Mouse (Mus musculus) forebrain, embryonic 13.5 days (tissue): ENCODE measurements around the gene Tshz2. TPM values are rescaled to one million over a fixed set of nuclear protein-coding genes. Genes with fewer than 3 reads are reported as not detected.
A peak's percentile ranks its signal among the peaks of the same experiment; 100 is the strongest.

ENCODE experiments used
- ATAC-seq: fragments of 200-750 bp; cut with Nextera tagmentation; 2 replicates; pipeline ENCODE4 v1.8.0; 2017
- H3K27ac ChIP-seq: fragments of 300-500 bp; sonication (generic); 2 replicates; pipeline ENCODE4 v1.5.1; 2015; ENCODE audit warnings: inconsistent platforms, mild to moderate bottlenecking, moderate library complexity
- H3K27me3 ChIP-seq: fragments of 300-500 bp; sonication (generic); 2 replicates; pipeline ENCODE4 v1.6.1; 2015; ENCODE audit warnings: mild to moderate bottlenecking, inconsistent platforms
- H3K36me3 ChIP-seq: fragments of 300-500 bp; sonication (generic); 2 replicates; pipeline ENCODE4 v1.6.1; 2015; ENCODE audit warnings: mild to moderate bottlenecking, inconsistent platforms; ENCODE audit not compliant: poor library complexity, severe bottlenecking
- H3K4me1 ChIP-seq: fragments of 300-500 bp; sonication (generic); 2 replicates; pipeline ENCODE4 v1.6.1; 2015; ENCODE audit warnings: inconsistent platforms
- H3K4me2 ChIP-seq: fragments of 300-500 bp; sonication (generic); 2 replicates; pipeline ENCODE4 v1.6.1; 2015; ENCODE audit warnings: inconsistent platforms, mild to moderate bottlenecking, moderate library complexity
- H3K4me3 ChIP-seq: fragments of 300-500 bp; sonication (generic); 2 replicates; pipeline ENCODE4 v1.5.1; 2015; ENCODE audit warnings: mild to moderate bottlenecking, inconsistent platforms
- H3K9ac ChIP-seq: fragments of 300-500 bp; sonication (generic); 2 replicates; pipeline ENCODE4 v1.6.1; 2015; ENCODE audit warnings: mild to moderate bottlenecking, inconsistent platforms
- H3K9me3 ChIP-seq: fragments of 300-500 bp; sonication (generic); replicated peaks from 2 replicates; pipeline ENCODE4 v1.6.1; 2016; ENCODE audit warnings: inconsistent platforms
- WGBS: fragments of 180-500 bp; shearing (Covaris S2); methylation state at CpG from one replicate; pipeline ENCODE4 v1.1.7; 2015; 5-methylcytosine and 5-hydroxymethylcytosine counted together
- polyA plus RNA-seq: library from polyadenylated mRNA; unstranded; fragments of >200 nt; fragmentation: Nextera tagmentation; extraction: Ambion mirVana; gene quantifications from 2 replicates; pipeline ENCODE4 v1.2.1, GENCODE M21; 2015

The Tshz2 gene
- polyA plus RNA-seq, 1 experiment from 2014 or later, result 8.7 TPM

- no peaks in the 10 kb centered on the region for H3K27me3 ChIP-seq
- no peak overlapping the region for H3K4me3 ChIP-seq
- no peak overlapping the region for H3K9ac ChIP-seq
- H3K9me3 ChIP-seq, result no peaks in the 10 kb centered on the region
- no peaks in the 10 kb centered on the region for H3K36me3 ChIP-seq
- H3K4me2 ChIP-seq, result no peak overlapping the region
- peaks cover 8% of the 10 kb centered on the region for H3K4me1 ChIP-seq
- no peak for ATAC-seq
- H3K27ac ChIP-seq, result no peak overlapping the region; the same call in 1 of the 2 replicates
- 70% methylated on average over 7 of the region's 7 CpGs for whole genome bisulfite sequencing
Observed at GRCm38 (mm10) chr2:169679264-169679663, 46.5 kb downstream of the Tshz2 start.

GRCm38 (mm10) chr2:169679951-169680350 is 47.1 kb downstream of the Tshz2 start:
- Histone ChIP-seq H3K27me3 (no peaks in the 10 kb centered on the region), H3K9ac (no peak overlapping the region), H3K4me1 (peaks cover 8% of the 10 kb centered on the region), H3K4me3 (no peak overlapping the region), H3K36me3 (no peaks in the 10 kb centered on the region), H3K9me3 (no peaks in the 10 kb centered on the region), H3K27ac (no peak overlapping the region), H3K4me2 (no peak overlapping the region)
- WGBS, result 47% methylated on average over 5 of the region's 5 CpGs
- ATAC-seq, result no peak

GRCm38 (mm10) chr2:169685260-169685659 is 52.4 kb downstream of the Tshz2 start:
- H3K27ac ChIP-seq, result no peak overlapping the region
- no peak overlapping the region for H3K4me2 ChIP-seq
- no peak for ATAC-seq
- peaks cover 4% of the 10 kb centered on the region; the same call in 1 of the 2 replicates for H3K4me1 ChIP-seq
- H3K4me3 ChIP-seq, result no peak overlapping the region
- no peaks in the 10 kb centered on the region for H3K36me3 ChIP-seq
- H3K9me3 ChIP-seq, result no peaks in the 10 kb centered on the region
- H3K9ac ChIP-seq, result no peak overlapping the region
- 42% methylated on average over 5 of the region's 5 CpGs for WGBS
- H3K27me3 ChIP-seq, result no peaks in the 10 kb centered on the region

- Histone ChIP-seq H3K4me3 (no peak overlapping the region), H3K36me3 (no peaks in the 10 kb centered on the region), H3K9ac (no peak overlapping the region), H3K27ac (no peak overlapping the region), H3K4me2 (no peak overlapping the region), H3K4me1 (peaks cover 4% of the 10 kb centered on the region; the same call in 1 of the 2 replicates), H3K27me3 (no peaks in the 10 kb centered on the region), H3K9me3 (no peaks in the 10 kb centered on the region)
- ATAC-seq, result no peak
- WGBS, result 69% methylated on average over 7 of the region's 7 CpGs
Observed at GRCm38 (mm10) chr2:169685747-169686146, 52.9 kb downstream of the Tshz2 start.

DNA sequence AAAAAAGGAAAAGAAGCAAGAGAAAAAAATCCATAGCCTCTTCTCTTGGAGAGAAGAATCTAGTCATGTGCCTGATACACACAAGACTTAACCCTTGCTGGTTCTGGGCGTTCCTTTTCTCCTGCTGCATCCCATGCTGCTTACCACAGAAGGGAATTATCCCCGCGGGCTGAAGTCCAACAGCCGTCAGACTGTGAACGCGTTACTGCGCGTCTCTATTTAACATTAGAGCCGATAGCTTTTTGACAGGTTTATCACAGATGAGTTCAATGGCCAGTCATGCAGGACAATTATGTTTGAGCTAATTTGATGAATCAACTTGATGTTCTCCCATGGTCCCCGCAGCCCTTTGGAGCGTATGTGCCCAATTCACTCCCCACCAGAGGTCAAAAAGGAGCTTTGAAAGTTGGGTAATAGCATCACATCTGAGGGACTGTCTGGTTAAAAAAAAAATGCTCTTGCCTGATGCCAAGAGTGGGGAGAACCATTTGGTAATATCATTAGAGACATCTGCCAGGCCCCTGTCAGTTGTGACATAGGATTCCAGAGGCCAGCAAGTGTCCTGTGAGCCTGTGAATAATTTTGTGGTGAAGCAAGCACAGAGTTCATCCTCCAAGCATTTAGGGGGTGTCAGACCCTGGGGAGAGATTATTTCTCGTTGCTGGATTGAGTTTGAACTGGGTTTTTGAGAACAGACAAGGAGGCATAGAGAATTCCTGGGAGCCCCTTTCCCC is 54.1 kb downstream of the Tshz2 start:
- H3K9ac ChIP-seq, result no peak overlapping the region
- no peak overlapping the region for H3K4me2 ChIP-seq
- H3K9me3 ChIP-seq, result no peaks in the 10 kb centered on the region
- H3K4me1 ChIP-seq, result peaks cover 4% of the 10 kb centered on the region; the same call in 1 of the 2 replicates
- H3K4me3 ChIP-seq, result no peak overlapping the region
- H3K27ac ChIP-seq, result no peak overlapping the region
- WGBS, result 81% methylated on average over 12 of the region's 12 CpGs
- no peaks in the 10 kb centered on the region for H3K36me3 ChIP-seq
- no peaks in the 10 kb centered on the region for H3K27me3 ChIP-seq
- no peak for ATAC-seq

DNA sequence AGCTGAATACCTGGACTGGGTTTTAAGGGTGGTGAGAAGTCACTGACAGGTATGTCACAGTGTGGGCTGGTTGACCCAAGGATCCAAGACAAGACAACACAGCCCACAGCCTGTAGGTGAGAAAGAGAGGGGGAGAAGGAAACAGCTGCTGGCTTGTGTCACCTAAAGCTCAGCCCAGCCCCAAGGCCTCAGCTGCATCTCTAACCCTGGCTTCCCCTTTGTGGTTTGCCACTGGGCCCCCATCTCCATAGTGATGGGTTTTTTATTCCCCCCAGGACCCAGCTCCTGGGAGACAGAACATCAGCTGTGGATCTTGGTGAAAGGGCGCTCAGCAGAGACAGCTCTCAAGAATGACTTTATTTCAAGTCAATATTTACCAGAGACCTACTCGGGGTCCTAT is 57.2 kb downstream of the Tshz2 start:
- no peak overlapping the region for H3K27ac ChIP-seq
- H3K4me3 ChIP-seq, result no peak overlapping the region
- H3K36me3 ChIP-seq, result no peaks in the 10 kb centered on the region
- no peaks in the 10 kb centered on the region for H3K9me3 ChIP-seq
- H3K4me2 ChIP-seq, result no peak overlapping the region
- H3K9ac ChIP-seq, result no peak overlapping the region
- H3K4me1 ChIP-seq, result peaks cover 10% of the 10 kb centered on the region
- ATAC-seq, result no peak
- H3K27me3 ChIP-seq, result no peaks in the 10 kb centered on the region
- WGBS, result 86% methylated on average over 2 of the region's 2 CpGs

GRCm38 (mm10) chr2:169694494-169694893 is 61.7 kb downstream of the Tshz2 start:
- WGBS, result 89% methylated on average over 9 of the region's 9 CpGs
- H3K4me1 ChIP-seq, result peaks cover 12% of the 10 kb centered on the region
- ATAC-seq, result no peak

GRCm38 (mm10) chr2:169695025-169695424 is 62.2 kb downstream of the Tshz2 start:
- H3K4me2 ChIP-seq, result no peak overlapping the region
- H3K36me3 ChIP-seq, result no peaks in the 10 kb centered on the region
- H3K9me3 ChIP-seq, result no peaks in the 10 kb centered on the region
- no peak overlapping the region; the same call in 1 of the 2 replicates for H3K27ac ChIP-seq
- peaks cover 12% of the 10 kb centered on the region for H3K4me1 ChIP-seq
- peak; percentile 48; the same call in 1 of the 2 replicates for ATAC-seq
- H3K9ac ChIP-seq, result no peak overlapping the region
- no peak overlapping the region for H3K4me3 ChIP-seq
- WGBS, result 38% methylated on average over 9 of the region's 9 CpGs
- H3K27me3 ChIP-seq, result no peaks in the 10 kb centered on the region

More at GRCm38 (mm10) chr2:169694494-169694893, 61.7 kb downstream of the Tshz2 start:
- no peaks in the 10 kb centered on the region for H3K27me3 ChIP-seq
- H3K4me3 ChIP-seq, result no peak overlapping the region
- H3K36me3 ChIP-seq, result no peaks in the 10 kb centered on the region
- no peak overlapping the region for H3K9ac ChIP-seq
- no peak overlapping the region for H3K4me2 ChIP-seq
- H3K9me3 ChIP-seq, result no peaks in the 10 kb centered on the region
- H3K27ac ChIP-seq, result no peak overlapping the region

DNA sequence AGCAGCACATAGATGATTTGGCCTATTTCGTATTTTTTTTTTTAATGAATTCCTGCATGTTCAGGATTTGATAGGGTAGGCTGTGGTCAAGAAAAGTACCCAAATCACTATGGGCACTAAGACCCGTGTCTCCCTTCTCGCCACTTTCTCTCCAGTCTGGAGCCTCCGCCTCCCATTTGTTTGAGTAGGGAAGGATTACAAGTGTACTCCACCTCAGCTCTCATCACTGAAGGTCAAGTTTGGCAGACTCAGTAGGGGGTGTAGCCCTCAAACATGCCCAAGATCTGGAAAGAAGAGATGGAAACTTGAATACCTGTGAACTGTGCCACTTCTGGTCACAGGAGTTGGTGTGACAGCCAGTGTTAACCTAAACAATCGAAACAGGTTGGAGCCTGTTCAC is 66.3 kb downstream of the Tshz2 start:
- peaks cover 12% of the 10 kb centered on the region for H3K4me1 ChIP-seq
- no peaks in the 10 kb centered on the region for H3K36me3 ChIP-seq
- H3K4me3 ChIP-seq, result no peak overlapping the region
- no peaks in the 10 kb centered on the region for H3K27me3 ChIP-seq
- no peak overlapping the region for H3K9ac ChIP-seq
- no peaks in the 10 kb centered on the region for H3K9me3 ChIP-seq
- WGBS, result 88% methylated on average over 5 of the region's 5 CpGs
- H3K27ac ChIP-seq, result no peak overlapping the region
- no peak for ATAC-seq
- H3K4me2 ChIP-seq, result no peak overlapping the region

DNA sequence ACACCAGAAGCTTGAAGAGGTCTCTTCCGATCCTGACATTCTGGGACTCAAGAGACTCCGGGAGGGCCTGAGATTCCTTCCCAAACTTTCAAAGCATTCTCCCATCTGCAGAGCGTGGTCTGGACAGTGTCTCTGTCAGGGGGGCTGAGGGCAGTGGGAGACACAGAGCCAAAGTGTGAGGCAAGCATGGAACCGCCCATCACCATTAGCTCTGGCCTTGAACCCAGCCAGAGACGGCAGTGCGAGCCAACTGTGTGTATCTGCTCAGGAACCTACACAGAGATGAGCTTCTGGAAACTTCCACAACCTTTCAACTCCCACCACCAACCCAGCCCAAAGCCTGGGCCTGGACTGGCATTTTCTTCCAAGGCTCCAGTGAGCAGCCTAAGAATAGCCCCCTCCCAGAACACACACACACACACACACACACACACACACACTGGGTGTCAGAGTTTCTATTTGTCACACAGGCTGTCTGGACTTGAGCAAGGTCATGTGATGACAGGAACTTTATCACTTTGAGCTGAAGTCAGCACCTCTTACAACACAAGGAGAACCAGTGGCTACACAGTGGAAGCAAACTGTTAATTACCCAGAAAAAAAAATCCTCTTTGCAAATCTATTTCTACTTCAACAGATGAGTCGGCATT is 67.2 kb downstream of the Tshz2 start:
- no peak for ATAC-seq
- Histone ChIP-seq H3K27ac (no peak overlapping the region), H3K4me3 (no peak overlapping the region), H3K4me1 (peaks cover 7% of the 10 kb centered on the region), H3K4me2 (no peak overlapping the region), H3K9me3 (no peaks in the 10 kb centered on the region), H3K36me3 (no peaks in the 10 kb centered on the region), H3K27me3 (no peaks in the 10 kb centered on the region), H3K9ac (no peak overlapping the region)
- 93% methylated on average over 7 of the region's 7 CpGs for WGBS

- 72% methylated on average over 15 of the region's 15 CpGs for WGBS
- Histone ChIP-seq H3K27me3 (no peaks in the 10 kb centered on the region), H3K9me3 (no peaks in the 10 kb centered on the region), H3K4me2 (no peak overlapping the region), H3K9ac (no peak overlapping the region), H3K4me1 (no peaks in the 10 kb centered on the region), H3K27ac (no peak overlapping the region), H3K4me3 (no peak overlapping the region), H3K36me3 (no peaks in the 10 kb centered on the region)
- no peak for ATAC-seq
Observed at GRCm38 (mm10) chr2:169702725-169703486, 70.1 kb downstream of the Tshz2 start.

- Histone ChIP-seq H3K4me2 (peak overlapping the region; percentile 10; the same call in 1 of the 2 replicates), H3K9me3 (no peaks in the 10 kb centered on the region), H3K4me1 (peaks cover 31% of the 10 kb centered on the region), H3K4me3 (no peak overlapping the region), H3K9ac (no peak overlapping the region), H3K27ac (peak overlapping the region; percentile 8; the same call in 1 of the 2 replicates), H3K27me3 (no peaks in the 10 kb centered on the region), H3K36me3 (no peaks in the 10 kb centered on the region)
- 50% methylated on average over 18 of the region's 18 CpGs for WGBS
- ATAC-seq, result no peak
Observed at GRCm38 (mm10) chr2:169721793-169722326, 89.0 kb downstream of the Tshz2 start.
